Mouse (Mus musculus): ENCODE measurements around the gene Gm17521. TPM values are rescaled to one million over a fixed set of nuclear protein-coding genes. Genes with fewer than 3 reads are reported as not detected.
"Not testable (repeated sequence)": the region's sequence is repeated elsewhere in the genome, so short reads cannot be mapped to it uniquely, and the experiment has no call there.

Gm17521 gene
- polyA plus RNA-seq (2016; fragmentation: Nextera tagmentation; extraction: Ambion mirVana), result not detected in 2 replicates

GRCm38 (mm10) chrX:123029569-123029968 is at the start of gene Gm17521:
Gm17521 (minus strand) TSS chrX:123029669.
- WGBS, result 74% methylated on average over 1 of the region's 1 CpGs
- H3K4me1 ChIP-seq; H3K27me3 ChIP-seq (replicated peaks; ENCODE audit: low read depth, poor library complexity, severe bottlenecking); H3K27ac ChIP-seq (replicated peaks); DNase-seq (ENCODE audit: low spot score); H3K36me3 ChIP-seq (replicated peaks); H3K9me3 ChIP-seq; H3K4me3 ChIP-seq: not testable (repeated sequence)

GRCm38 (mm10) chrX:123043956-123044355 is 14.5 kb upstream of the Gm17521 start:
- Histone ChIP-seq H3K9me3 (no peaks in the 10 kb centered on the region), H3K27me3 (replicated peaks; ENCODE audit: low read depth, poor library complexity, severe bottlenecking) (no peaks in the 10 kb centered on the region), H3K36me3 (replicated peaks) (no peaks in the 10 kb centered on the region), H3K27ac (replicated peaks) (no peak overlapping the region), H3K4me3 (no peak overlapping the region), H3K4me1 (no peaks in the 10 kb centered on the region)
- DNase-seq (ENCODE audit: low spot score), result no peak

DNA sequence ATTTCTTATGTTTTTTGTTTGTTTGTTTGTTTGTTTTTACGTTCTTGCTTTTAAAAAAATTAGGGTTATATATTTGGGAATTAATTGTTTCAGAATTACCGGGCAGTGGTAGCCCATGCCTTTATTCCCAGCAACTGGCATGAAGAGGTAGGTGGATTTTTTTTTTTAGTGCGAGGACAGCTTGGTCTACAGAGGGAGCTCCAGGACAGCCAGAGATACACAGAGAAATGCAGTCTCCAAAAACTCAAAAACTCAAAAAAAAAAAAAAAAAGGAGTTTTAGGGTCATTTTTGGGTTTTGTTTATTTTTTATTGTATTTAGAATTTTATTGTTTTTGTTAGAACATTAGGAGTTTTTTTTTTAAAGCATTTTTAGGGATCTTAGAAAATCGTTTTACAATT is 14.0 kb upstream of the Gm17521 start:
- Histone ChIP-seq H3K36me3 (replicated peaks) (no peaks in the 10 kb centered on the region), H3K27me3 (replicated peaks; ENCODE audit: low read depth, poor library complexity, severe bottlenecking) (no peaks in the 10 kb centered on the region), H3K4me3 (no peak overlapping the region), H3K9me3 (no peaks in the 10 kb centered on the region), H3K27ac (replicated peaks) (no peak overlapping the region), H3K4me1 (no peaks in the 10 kb centered on the region)
- 68% methylated on average over 4 of the region's 4 CpGs for WGBS
- DNase-seq (ENCODE audit: low spot score), result no peak

Other genes starting within 250 kb of the Gm17521 start
- 12.7 and 15.3 TPM in 2 replicates for gene Cldn34c1, start 73.8 kb upstream of the Gm17521 start, polyA plus RNA-seq (2016; fragmentation: Nextera tagmentation; extraction: Ambion mirVana)
- gene Srsx, start 192.8 kb upstream of the Gm17521 start, polyA plus RNA-seq (2016; fragmentation: Nextera tagmentation; extraction: Ambion mirVana), result not detected in 2 replicates
- gene Gm17577, start 217.2 kb upstream of the Gm17521 start, polyA plus RNA-seq (2016; fragmentation: Nextera tagmentation; extraction: Ambion mirVana), result not detected in 2 replicates